Mouse (Mus musculus) lung, postnatal 0 days (tissue): Measurements from ENCODE around the gene Atp6v1g3. TPM values are rescaled to one million over a fixed set of nuclear protein-coding genes. Genes with fewer than 3 reads are reported as not detected.

Experiments
- ATAC-seq: fragments of 200-750 bp; cut with Nextera tagmentation; 2 replicates; pipeline ENCODE4 v1.8.0; 2017; ENCODE audit warnings: moderate library complexity
- DNase-seq: peaks from one replicate; pipeline ENCODE4 v3.0.0-alpha.2; 2016; ENCODE audit warnings: low spot score
- H3K27ac ChIP-seq: fragments of 300-500 bp; sonication (generic); 2 replicates; pipeline ENCODE4 v1.5.1; 2014; ENCODE audit warnings: antibody characterized with exemption, mild to moderate bottlenecking, low read length, mixed read lengths
- H3K27me3 ChIP-seq: fragments of 300-500 bp; sonication (generic); replicated peaks from 2 replicates; pipeline ENCODE4 v1.6.1; 2014; ENCODE audit warnings: low read length, mixed read lengths; ENCODE audit not compliant: insufficient read depth
- H3K36me3 ChIP-seq: fragments of 300-500 bp; sonication (generic); 2 replicates; pipeline ENCODE4 v1.6.1; 2014; ENCODE audit warnings: low read length, mixed read lengths; ENCODE audit not compliant: insufficient read depth
- H3K4me1 ChIP-seq: fragments of 300-500 bp; sonication (generic); 2 replicates; pipeline ENCODE4 v1.6.1; 2014; ENCODE audit warnings: antibody characterized with exemption, low read depth, low read length, mixed read lengths; ENCODE audit not compliant: insufficient read depth
- H3K4me2 ChIP-seq: fragments of 300-500 bp; sonication (generic); replicated peaks from 2 replicates; pipeline ENCODE4 v1.6.1; 2014; ENCODE audit warnings: low read depth, mild to moderate bottlenecking, low read length, moderate library complexity, mixed read lengths
- H3K4me3 ChIP-seq: fragments of 300-500 bp; sonication (generic); 2 replicates; pipeline ENCODE4 v1.5.1; 2014; ENCODE audit warnings: low read depth, low read length
- H3K9ac ChIP-seq: fragments of 300-500 bp; sonication (generic); replicated peaks from 2 replicates; pipeline ENCODE4 v1.6.1; 2014; ENCODE audit warnings: low read depth, mild to moderate bottlenecking
- H3K9me3 ChIP-seq: fragments of 300-500 bp; sonication (generic); 2 replicates; pipeline ENCODE4 v1.6.1; 2016; ENCODE audit warnings: low read length, mixed read lengths
- CTCF ChIP-seq: IDR thresholded peaks from 2 replicates; pipeline ENCODE4 v1.5.1; 2016; ENCODE audit warnings: antibody characterized with exemption, mild to moderate bottlenecking
- EP300 ChIP-seq: IDR thresholded peaks from 2 replicates; pipeline ENCODE4 v1.6.1; 2016; ENCODE audit warnings: antibody characterized with exemption, mild to moderate bottlenecking, control low read depth
- WGBS: fragments of 180-500 bp; shearing (Covaris S2); extraction: QIAGEN DNeasy Blood & Tissue Kit; methylation state at CpG from one replicate; pipeline ENCODE4 v1.1.7; 2014; 5-methylcytosine and 5-hydroxymethylcytosine counted together
- polyA plus RNA-seq: library from polyadenylated mRNA; unstranded; fragments of >200 nt; fragmentation: Nextera tagmentation; extraction: Ambion mirVana; gene quantifications from 2 replicates; pipeline ENCODE4 v1.2.1, GENCODE M21; 2015

Atp6v1g3 gene
- polyA plus RNA-seq, 1 experiment from 2014 or later, result 0.33 TPM

GRCm38 (mm10) chr1:138282413-138283141, 9.0 kb downstream of the Atp6v1g3 start:
- ATAC-seq, result no peak
- no peaks in the 10 kb centered on the region for H3K4me1 ChIP-seq
- H3K9me3 ChIP-seq, result no peaks in the 10 kb centered on the region
- DNase-seq, result peak; percentile 54
- H3K27me3 ChIP-seq, result no peaks in the 10 kb centered on the region
- no peak for TF ChIP-seq CTCF
- no peak for TF ChIP-seq EP300
- no peak overlapping the region for H3K4me2 ChIP-seq
- 78% methylated on average over 3 of the region's 3 CpGs for WGBS
- no peak overlapping the region for H3K9ac ChIP-seq
- no peak overlapping the region for H3K4me3 ChIP-seq
- no peaks in the 10 kb centered on the region for H3K36me3 ChIP-seq
- no peak overlapping the region for H3K27ac ChIP-seq

- no peak for TF ChIP-seq CTCF
- no peak for TF ChIP-seq EP300
- no peak overlapping the region for H3K27ac ChIP-seq
- H3K27me3 ChIP-seq, result no peaks in the 10 kb centered on the region
- no peak overlapping the region for H3K9ac ChIP-seq
- no peaks in the 10 kb centered on the region for H3K9me3 ChIP-seq
- DNase-seq, result no peak
- no peak overlapping the region for H3K4me3 ChIP-seq
- peaks cover 10% of the 10 kb centered on the region; the same call in 1 of the 2 replicates for H3K4me1 ChIP-seq
- 86% methylated on average over 4 of the region's 4 CpGs for WGBS
- no peaks in the 10 kb centered on the region for H3K36me3 ChIP-seq
- H3K4me2 ChIP-seq, result no peak overlapping the region
- no peak for ATAC-seq
Observed at GRCm38 (mm10) chr1:138287665-138288064, 14.1 kb downstream of the Atp6v1g3 start.

GRCm38 (mm10) chr1:138288721-138289120, 15.2 kb downstream of the Atp6v1g3 start:
- no peak overlapping the region for H3K4me2 ChIP-seq

GRCm38 (mm10) chr1:138289455-138290425, 16.2 kb downstream of the Atp6v1g3 start:
- 43% methylated on average over 7 of the region's 7 CpGs for WGBS
- Histone ChIP-seq H3K4me2 (no peak overlapping the region), H3K4me3 (no peak overlapping the region), H3K36me3 (no peaks in the 10 kb centered on the region), H3K27me3 (no peaks in the 10 kb centered on the region), H3K9me3 (no peaks in the 10 kb centered on the region), H3K4me1 (peaks cover 10% of the 10 kb centered on the region; the same call in 1 of the 2 replicates), H3K9ac (no peak overlapping the region), H3K27ac (0 out of 2 replicates have a peak overlapping the region, but pooled peaks have one; percentile 38)
- peak; percentile 76 for TF ChIP-seq EP300
- TF ChIP-seq CTCF, result no peak
- peak; percentile 70 for ATAC-seq
- DNase-seq, result peak; percentile 90

More at GRCm38 (mm10) chr1:138288721-138289120, 15.2 kb downstream of the Atp6v1g3 start:
- Histone ChIP-seq H3K36me3 (no peaks in the 10 kb centered on the region), H3K27ac (no peak overlapping the region), H3K4me3 (no peak overlapping the region), H3K9me3 (no peaks in the 10 kb centered on the region), H3K9ac (no peak overlapping the region), H3K27me3 (no peaks in the 10 kb centered on the region), H3K4me1 (peaks cover 10% of the 10 kb centered on the region; the same call in 1 of the 2 replicates)
- DNase-seq (peak; percentile 41), ATAC-seq (0 out of 2 replicates have a peak, but pooled peaks have one; percentile 19)
- WGBS, result 62% methylated on average over 1 of the region's 1 CpGs
- TF ChIP-seq CTCF, result no peak
- TF ChIP-seq EP300, result no peak

DNA sequence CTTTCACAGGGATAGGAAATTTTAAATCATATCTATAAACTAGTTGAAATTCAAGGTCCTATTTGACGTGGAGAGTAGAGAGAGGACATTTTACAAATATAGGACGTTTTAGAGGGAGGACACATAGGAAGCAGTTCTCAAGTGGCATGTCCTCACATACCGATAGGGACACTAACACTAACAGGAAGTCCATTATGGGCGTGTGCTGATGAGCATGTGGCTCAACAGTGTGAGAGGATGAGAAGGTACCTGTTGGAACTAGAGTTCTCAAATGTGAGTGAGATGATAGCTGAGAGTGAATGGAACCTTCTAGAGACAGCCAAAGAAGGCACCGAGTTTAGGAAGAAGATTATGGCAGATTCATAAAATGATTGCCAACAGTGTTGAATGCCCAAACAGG, 17.9 kb downstream of the Atp6v1g3 start:
- H3K4me2 ChIP-seq, result no peak overlapping the region
- WGBS, result 63% methylated on average over 5 of the region's 5 CpGs
- no peaks in the 10 kb centered on the region for H3K36me3 ChIP-seq
- no peak overlapping the region for H3K9ac ChIP-seq
- H3K9me3 ChIP-seq, result no peaks in the 10 kb centered on the region
- H3K27ac ChIP-seq, result no peak overlapping the region
- DNase-seq (no peak), ATAC-seq (no peak)
- H3K4me3 ChIP-seq, result no peak overlapping the region
- H3K27me3 ChIP-seq, result no peaks in the 10 kb centered on the region
- TF ChIP-seq EP300, result no peak
- TF ChIP-seq CTCF, result no peak
- peaks cover 10% of the 10 kb centered on the region; the same call in 1 of the 2 replicates for H3K4me1 ChIP-seq

DNA sequence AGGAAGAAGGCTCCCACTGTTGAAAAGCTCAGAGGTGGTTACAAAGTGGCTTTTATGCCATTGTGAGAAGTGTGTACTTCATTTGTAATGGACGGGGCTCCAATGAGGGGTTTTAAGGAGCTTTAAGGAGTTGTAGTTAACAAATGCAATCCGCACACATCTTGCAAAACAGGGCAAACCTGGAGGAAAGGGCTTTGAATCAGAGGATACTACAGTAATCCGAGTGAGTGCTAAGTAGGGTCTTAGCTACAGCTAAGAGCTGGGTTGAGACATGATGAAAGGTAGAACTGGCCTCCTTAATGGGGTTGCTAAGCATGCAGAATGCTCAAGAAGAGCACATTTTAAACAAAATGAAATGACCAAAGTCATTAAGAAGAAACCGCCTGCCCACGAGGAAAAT, 20.9 kb downstream of the Atp6v1g3 start:
- Histone ChIP-seq H3K27me3 (no peaks in the 10 kb centered on the region), H3K27ac (no peak overlapping the region), H3K9ac (no peak overlapping the region), H3K4me1 (peaks cover 8% of the 10 kb centered on the region; the same call in 1 of the 2 replicates), H3K9me3 (no peaks in the 10 kb centered on the region), H3K4me3 (no peak overlapping the region), H3K4me2 (no peak overlapping the region), H3K36me3 (no peaks in the 10 kb centered on the region)
- ATAC-seq (peak; percentile 78), DNase-seq (peak; percentile 71)
- TF ChIP-seq EP300 (peak; percentile 47; the same call in 1 of the 2 replicates), CTCF (no peak)
- WGBS, result 69% methylated on average over 5 of the region's 5 CpGs
